Mouse (Mus musculus): ENCODE measurements at regions not wholly inside any gene's neighbourhood (a gene's known extent, or its start where the extent isn't known, plus 50 kb on each side); places are given as distances from the start of the nearest gene placed in this dataset.
A peak's percentile ranks its signal among the peaks of the same experiment; 100 is the strongest.
"Not testable (repeated sequence)": the region's sequence is repeated elsewhere in the genome, so short reads cannot be mapped to it uniquely, and the experiment has no call there.

- H3K27ac ChIP-seq: no peak overlapping the region
- no peak overlapping the region for H3K9ac ChIP-seq
- no peaks in the 10 kb centered on the region for H3K27me3 ChIP-seq
- ATAC-seq (ENCODE audit: low FRiP score): no peak
- H3K36me3 ChIP-seq: no peaks in the 10 kb centered on the region
- H3K4me3 ChIP-seq: no peak overlapping the region
- WGBS: 75% methylated on average over 2 of the region's 2 CpGs
- H3K4me1 ChIP-seq (replicated peaks): peaks cover 12% of the 10 kb centered on the region
- H3K9me3 ChIP-seq: peaks cover 5% of the 10 kb centered on the region; the same call in 1 of the 2 replicates
- H3K4me2 ChIP-seq: no peak overlapping the region
Measured at GRCm38 (mm10) chr9:116464626-116465025, 289.5 kb upstream of the Tgfbr2 start.

GRCm38 (mm10) chr9:116462232-116462631 lies 287.1 kb upstream of the Tgfbr2 start:
- Histone ChIP-seq H3K9ac (no peak overlapping the region), H3K27me3 (no peaks in the 10 kb centered on the region), H3K4me3 (no peak overlapping the region), H3K4me1 (replicated peaks) (peaks cover 5% of the 10 kb centered on the region), H3K9me3 (peaks cover 5% of the 10 kb centered on the region; the same call in 1 of the 2 replicates), H3K4me2 (no peak overlapping the region), H3K36me3 (no peaks in the 10 kb centered on the region), H3K27ac (no peak overlapping the region)
- no peak for ATAC-seq (ENCODE audit: low FRiP score)
- WGBS: 85% methylated on average over 2 of the region's 2 CpGs

GRCm38 (mm10) chr9:116460022-116460421 lies 284.9 kb upstream of the Tgfbr2 start:
- Histone ChIP-seq H3K4me2 (no peak overlapping the region), H3K27me3 (no peaks in the 10 kb centered on the region), H3K9me3 (peaks cover 5% of the 10 kb centered on the region; the same call in 1 of the 2 replicates), H3K4me3 (no peak overlapping the region), H3K9ac (no peak overlapping the region), H3K36me3 (no peaks in the 10 kb centered on the region), H3K27ac (no peak overlapping the region), H3K4me1 (replicated peaks) (peaks cover 11% of the 10 kb centered on the region)
- 79% methylated on average over 2 of the region's 2 CpGs for WGBS
- ATAC-seq (ENCODE audit: low FRiP score): no peak

GRCm38 (mm10) chr9:116452050-116452449 lies 276.9 kb upstream of the Tgfbr2 start:
- H3K36me3 ChIP-seq: no peaks in the 10 kb centered on the region
- no peak overlapping the region for H3K4me2 ChIP-seq
- no peak overlapping the region for H3K9ac ChIP-seq
- H3K27me3 ChIP-seq: no peaks in the 10 kb centered on the region
- no peak overlapping the region for H3K4me3 ChIP-seq
- no peaks in the 10 kb centered on the region for H3K9me3 ChIP-seq
- ATAC-seq (ENCODE audit: low FRiP score): no peak
- 74% methylated on average over 4 of the region's 4 CpGs for WGBS
- 0 out of 2 replicates have a peak overlapping the region, but pooled peaks have one; percentile 48 for H3K27ac ChIP-seq
- H3K4me1 ChIP-seq (replicated peaks): peaks cover 4% of the 10 kb centered on the region

- Histone ChIP-seq H3K36me3 (no peaks in the 10 kb centered on the region), H3K4me1 (replicated peaks) (no peaks in the 10 kb centered on the region), H3K9ac (no peak overlapping the region), H3K27ac (no peak overlapping the region), H3K27me3 (no peaks in the 10 kb centered on the region), H3K9me3 (0 out of 2 replicates have a peak, but pooled peaks cover 3% of the 10 kb centered on the region), H3K4me3 (no peak overlapping the region), H3K4me2 (no peak overlapping the region)
- WGBS: 92% methylated on average over 4 of the region's 4 CpGs
- no peak for ATAC-seq (ENCODE audit: low FRiP score)
Measured at GRCm38 (mm10) chr9:116450829-116451228, 275.7 kb upstream of the Tgfbr2 start.

- WGBS: 86% methylated on average over 6 of the region's 6 CpGs
- no peak overlapping the region for H3K9ac ChIP-seq
- ATAC-seq (ENCODE audit: low FRiP score): no peak
- H3K4me1 ChIP-seq (replicated peaks): no peaks in the 10 kb centered on the region
- H3K36me3 ChIP-seq: no peaks in the 10 kb centered on the region
- no peak overlapping the region for H3K4me3 ChIP-seq
- H3K27ac ChIP-seq: no peak overlapping the region
- no peaks in the 10 kb centered on the region for H3K27me3 ChIP-seq
- H3K4me2 ChIP-seq: no peak overlapping the region
- H3K9me3 ChIP-seq: 0 out of 2 replicates have a peak, but pooled peaks cover 3% of the 10 kb centered on the region
Measured at GRCm38 (mm10) chr9:116447734-116448133, 272.6 kb upstream of the Tgfbr2 start.

- 86% methylated on average over 1 of the region's 1 CpGs for WGBS
- no peak for ATAC-seq (ENCODE audit: low FRiP score)
- Histone ChIP-seq H3K27ac (no peak overlapping the region), H3K4me2 (no peak overlapping the region), H3K27me3 (no peaks in the 10 kb centered on the region), H3K9ac (no peak overlapping the region), H3K4me3 (no peak overlapping the region), H3K9me3 (no peaks in the 10 kb centered on the region), H3K36me3 (no peaks in the 10 kb centered on the region), H3K4me1 (replicated peaks) (no peaks in the 10 kb centered on the region)
Measured at GRCm38 (mm10) chr9:116438580-116438979, 263.4 kb upstream of the Tgfbr2 start.

GRCm38 (mm10) chr9:116434414-116434813 lies 259.3 kb upstream of the Tgfbr2 start:
- H3K27me3 ChIP-seq: no peaks in the 10 kb centered on the region
- ATAC-seq (ENCODE audit: low FRiP score): no peak
- no peaks in the 10 kb centered on the region for H3K36me3 ChIP-seq
- H3K9me3 ChIP-seq: peaks cover 5% of the 10 kb centered on the region; the same call in 1 of the 2 replicates
- WGBS: 80% methylated on average over 1 of the region's 1 CpGs
- H3K9ac ChIP-seq: no peak overlapping the region
- no peaks in the 10 kb centered on the region for H3K4me1 ChIP-seq (replicated peaks)
- no peak overlapping the region for H3K4me2 ChIP-seq
- no peak overlapping the region for H3K27ac ChIP-seq
- no peak overlapping the region for H3K4me3 ChIP-seq

- no peak overlapping the region for H3K4me2 ChIP-seq
- 86% methylated on average over 4 of the region's 4 CpGs for WGBS
Measured at GRCm38 (mm10) chr9:116429061-116429460, 253.9 kb upstream of the Tgfbr2 start.

GRCm38 (mm10) chr9:116428475-116428874 lies 253.3 kb upstream of the Tgfbr2 start:
- 57% methylated on average over 6 of the region's 6 CpGs for WGBS
- Histone ChIP-seq H3K9ac (no peak overlapping the region), H3K27ac (no peak overlapping the region), H3K27me3 (no peaks in the 10 kb centered on the region), H3K4me2 (no peak overlapping the region), H3K36me3 (no peaks in the 10 kb centered on the region), H3K4me3 (no peak overlapping the region), H3K9me3 (peaks cover 5% of the 10 kb centered on the region; the same call in 1 of the 2 replicates), H3K4me1 (replicated peaks) (no peaks in the 10 kb centered on the region)
- ATAC-seq (ENCODE audit: low FRiP score): no peak

More at GRCm38 (mm10) chr9:116429061-116429460, 253.9 kb upstream of the Tgfbr2 start:
- Histone ChIP-seq H3K4me1 (replicated peaks) (no peaks in the 10 kb centered on the region), H3K27ac (no peak overlapping the region), H3K27me3 (no peaks in the 10 kb centered on the region), H3K9ac (no peak overlapping the region), H3K4me3 (no peak overlapping the region), H3K9me3 (peaks cover 5% of the 10 kb centered on the region; the same call in 1 of the 2 replicates), H3K36me3 (no peaks in the 10 kb centered on the region)
- no peak for ATAC-seq (ENCODE audit: low FRiP score)

GRCm38 (mm10) chr9:116427278-116427677 lies 252.1 kb upstream of the Tgfbr2 start:
- Histone ChIP-seq H3K9me3 (peaks cover 5% of the 10 kb centered on the region; the same call in 1 of the 2 replicates), H3K4me3 (no peak overlapping the region), H3K4me2 (no peak overlapping the region), H3K4me1 (replicated peaks) (no peaks in the 10 kb centered on the region), H3K36me3 (no peaks in the 10 kb centered on the region), H3K9ac (no peak overlapping the region), H3K27ac (no peak overlapping the region), H3K27me3 (no peaks in the 10 kb centered on the region)
- no peak for ATAC-seq (ENCODE audit: low FRiP score)
- 62% methylated on average over 6 of the region's 6 CpGs for WGBS

- no peak overlapping the region for H3K27ac ChIP-seq
- no peak for ATAC-seq (ENCODE audit: low FRiP score)
- H3K4me1 ChIP-seq (replicated peaks): no peaks in the 10 kb centered on the region
- no peak overlapping the region for H3K4me2 ChIP-seq
- no peak overlapping the region for H3K9ac ChIP-seq
- no peaks in the 10 kb centered on the region for H3K27me3 ChIP-seq
- 55% methylated on average over 19 of the region's 19 CpGs for WGBS
- no peaks in the 10 kb centered on the region for H3K36me3 ChIP-seq
- H3K9me3 ChIP-seq: peaks cover 5% of the 10 kb centered on the region; the same call in 1 of the 2 replicates
- no peak overlapping the region for H3K4me3 ChIP-seq
Measured at GRCm38 (mm10) chr9:116426269-116426999, 251.3 kb upstream of the Tgfbr2 start.

- not testable (repeated sequence) for H3K27ac ChIP-seq; H3K4me1 ChIP-seq (replicated peaks); H3K9ac ChIP-seq; H3K4me2 ChIP-seq; H3K9me3 ChIP-seq; H3K4me3 ChIP-seq; H3K36me3 ChIP-seq; ATAC-seq (ENCODE audit: low FRiP score); H3K27me3 ChIP-seq
- 90% methylated on average over 9 of the region's 9 CpGs for WGBS
Measured at GRCm38 (mm10) chr9:116425400-116425799, 250.2 kb upstream of the Tgfbr2 start.

Data from hindbrain, embryonic 13.5 days (tissue).